ENCODE assay signal across 8 mouse cellular contexts in genomic region chr10:53750275-53750954, GRCm38 (mm10). TPM values are rescaled to one million over a fixed set of nuclear protein-coding genes. Genes with fewer than 3 reads are reported as not detected.
DNase-seq lines count a peak whose midpoint lies in the region; ATAC-seq and TF ChIP-seq lines count a peak whose summit lies in the region.

No protein-coding gene starts in this region.

- TF ChIP-seq POLR2A in thymus, adult 2 months (IDR thresholded peaks at IDR 0.05; ENCODE audit: control insufficient read depth, extremely low read depth, insufficient read depth, low read length, poor library complexity) = no peak

- H3K27me3 ChIP-seq in thymus, adult 2 months (ENCODE audit: control insufficient read depth, insufficient read depth, low read length) = no peaks in the 10 kb centered on the region; the same call in 1 of the 2 replicates
- H3K27me3 ChIP-seq in heart, embryonic 15.5 days = peaks cover 7% of the 10 kb centered on the region; the same call in 1 of the 2 replicates
- no peaks in the 10 kb centered on the region for H3K27me3 ChIP-seq in midbrain, embryonic 15.5 days (replicated peaks)

- intact Hi-C loops in gastrocnemius, postnatal 14 days (cut with DNase I; ENCODE audit: low total_unique reads) = no loop called here

- H3K4me1 ChIP-seq in thymus, adult 2 months (replicated peaks; ENCODE audit: control insufficient read depth, insufficient read depth, low read length) = no peaks in the 10 kb centered on the region; the same call in 1 of the 2 replicates
- peaks cover 17% of the 10 kb centered on the region for H3K4me1 ChIP-seq in heart, embryonic 15.5 days (replicated peaks)
- peaks cover 22% of the 10 kb centered on the region for H3K4me1 ChIP-seq in midbrain, embryonic 15.5 days

- peak overlapping the region; percentile 76 for H3K9ac ChIP-seq in heart, embryonic 15.5 days
- H3K9ac ChIP-seq in midbrain, embryonic 15.5 days = peak overlapping the region; percentile 63

- H3K9me3 ChIP-seq in heart, embryonic 15.5 days (replicated peaks) = no peaks in the 10 kb centered on the region
- H3K9me3 ChIP-seq in midbrain, embryonic 15.5 days = no peaks in the 10 kb centered on the region

- no peaks in the 10 kb centered on the region for H3K36me3 ChIP-seq in thymus, adult 2 months (ENCODE audit: control insufficient read depth, insufficient read depth, low read length)
- H3K36me3 ChIP-seq in heart, embryonic 15.5 days = no peaks in the 10 kb centered on the region
- no peaks in the 10 kb centered on the region for H3K36me3 ChIP-seq in midbrain, embryonic 15.5 days (replicated peaks)

- peak; percentile 5 for DNase-seq in adrenal gland, postnatal 25 days
- no peak for DNase-seq in adrenal gland, postnatal 4 days (ENCODE audit: low spot score in 2 of 2)
- no peak for DNase-seq in thymus, adult 2 months
- no peak for DNase-seq in thymus, postnatal 36 days
- DNase-seq in kidney, postnatal 10 days = peak; percentile 36
- DNase-seq in gastrocnemius, postnatal 14 days = no peak

- peak overlapping the region; percentile 44 for H3K4me3 ChIP-seq in thymus, adult 2 months (ENCODE audit: control insufficient read depth, insufficient read depth, low read length)
- peak overlapping the region; percentile 84 for H3K4me3 ChIP-seq in heart, embryonic 15.5 days
- H3K4me3 ChIP-seq in midbrain, embryonic 15.5 days = peak overlapping the region; percentile 67

- H3K4me2 ChIP-seq in heart, embryonic 15.5 days = peak overlapping the region; percentile 97
- peak overlapping the region; percentile 83 for H3K4me2 ChIP-seq in midbrain, embryonic 15.5 days

- TF ChIP-seq CTCF in thymus, adult 2 months (IDR thresholded peaks at IDR 0.05; ENCODE audit: borderline replicate concordance, control insufficient read depth, extremely low read depth, insufficient read depth, low read length, poor library complexity) = no peak

- H3K27ac ChIP-seq in thymus, adult 2 months (ENCODE audit: control insufficient read depth, insufficient read depth, low read length) = no peak overlapping the region
- no peak overlapping the region for H3K27ac ChIP-seq in heart, embryonic 15.5 days
- peak overlapping the region; percentile 81 for H3K27ac ChIP-seq in midbrain, embryonic 15.5 days

- 15% methylated on average over 39 of the region's 39 CpGs for WGBS in thymus, adult 2 months
- WGBS in heart, embryonic 15.5 days = 9% methylated on average over 39 of the region's 39 CpGs
- WGBS in midbrain, embryonic 15.5 days = 6% methylated on average over 39 of the region's 39 CpGs

- peak; percentile 29 for ATAC-seq in heart, embryonic 15.5 days (replicated peaks; ENCODE audit: insufficient number of reproducible peaks, insufficient read depth, low FRiP score, low read depth)
- peak; percentile 57 for ATAC-seq in midbrain, embryonic 15.5 days (replicated peaks)

RNA-seq across cellular contexts. Expression of gene Fam184a, which starts 0.5 kb away (rescaled TPM):
- 2.4 and 2.5 TPM in 2 replicates for total RNA-seq in adrenal gland, postnatal 25 days (2021)
- 1 to 10 TPM; 4.7 to 6.6 TPM for total RNA-seq in adrenal gland, postnatal 4 days (2021)
- polyA plus RNA-seq in thymus, adult 2 months (2012; rRNA removed) = 0.69 and 0.74 TPM in 2 replicates
- 3.7 and 4.1 TPM in 2 replicates for polyA plus RNA-seq in heart, embryonic 15.5 days (2015; fragmentation: Nextera tagmentation; extraction: Ambion mirVana)
- polyA plus RNA-seq in midbrain, embryonic 15.5 days (2015; fragmentation: Nextera tagmentation; extraction: Ambion mirVana) = 14.8 and 15.3 TPM in 2 replicates
- under 1 TPM; 0.70 to 0.80 TPM for total RNA-seq in gastrocnemius, postnatal 14 days (2021)

Comparison
In these comparisons a context has a peak if more than half of its experiments do, and no peak if none do; other contexts are left out.
1. DNase-seq: peak in adrenal gland, postnatal 25 days (single experiment) and kidney, postnatal 10 days (single experiment); none in adrenal gland, postnatal 4 days (0 of 2), thymus, adult 2 months (single experiment), thymus, postnatal 36 days (0 of 2) and gastrocnemius, postnatal 14 days (single experiment).
2. Peak in every context shown above with its lines, with median percentiles within 50 percentile points of each other: H3K4me3 ChIP-seq.